Mouse (Mus musculus) layer of hippocampus, adult 8-10 months (tissue): ENCODE measurements at regions not wholly inside any gene's neighbourhood (a gene's known extent, or its start where the extent isn't known, plus 50 kb on each side); places are given as distances from the start of the nearest gene placed in this dataset.

Experiments
- DNase-seq, 2 experiments: peaks; one replicate each; pipeline ENCODE4 v3.0.0; 2022; ENCODE audit warnings: low spot score in 2 of 2

DNA sequence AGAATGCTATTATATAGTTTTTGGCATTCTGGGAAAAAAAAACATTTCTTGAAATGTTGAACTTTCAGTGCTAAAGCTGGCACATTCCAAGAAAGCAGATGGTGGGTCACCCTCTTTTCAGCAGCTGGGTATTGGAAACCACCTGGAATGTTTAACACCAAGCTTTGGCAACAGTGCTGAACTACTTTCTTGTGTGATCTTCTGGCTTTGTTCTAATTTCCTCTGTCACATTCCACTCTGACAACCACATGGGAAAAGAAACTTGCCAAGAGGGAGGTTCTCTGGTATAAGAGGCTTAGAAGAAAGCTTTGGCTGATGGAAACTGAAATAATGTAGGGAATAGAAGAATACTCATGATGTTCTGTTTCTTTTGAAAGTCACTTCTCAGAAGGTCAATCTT is 920.4 kb upstream of the Tenm4 start:
- DNase-seq, result no peak

GRCm38 (mm10) chr7:95253862-95254545 is 917.0 kb upstream of the Tenm4 start:
- no peak for DNase-seq

DNA sequence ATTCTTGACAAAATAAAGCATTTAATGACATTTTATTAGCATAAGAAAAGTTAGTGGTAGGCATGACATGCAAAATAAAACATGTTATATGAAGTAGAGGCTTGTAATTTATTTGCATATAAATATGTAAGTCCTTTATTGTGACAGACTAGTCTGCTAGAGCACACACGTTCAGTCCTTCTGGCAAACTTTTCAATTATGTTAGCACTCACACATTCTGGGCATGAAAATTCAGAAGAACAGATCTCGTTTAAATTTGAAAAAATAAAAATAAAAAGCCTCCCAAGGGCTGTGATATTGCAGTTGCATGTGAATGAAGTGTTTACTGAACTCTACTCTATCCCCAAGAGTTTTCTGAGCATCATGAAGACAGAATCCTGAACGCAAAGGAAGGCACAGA is 916.1 kb upstream of the Tenm4 start:
- no peak for DNase-seq

DNA sequence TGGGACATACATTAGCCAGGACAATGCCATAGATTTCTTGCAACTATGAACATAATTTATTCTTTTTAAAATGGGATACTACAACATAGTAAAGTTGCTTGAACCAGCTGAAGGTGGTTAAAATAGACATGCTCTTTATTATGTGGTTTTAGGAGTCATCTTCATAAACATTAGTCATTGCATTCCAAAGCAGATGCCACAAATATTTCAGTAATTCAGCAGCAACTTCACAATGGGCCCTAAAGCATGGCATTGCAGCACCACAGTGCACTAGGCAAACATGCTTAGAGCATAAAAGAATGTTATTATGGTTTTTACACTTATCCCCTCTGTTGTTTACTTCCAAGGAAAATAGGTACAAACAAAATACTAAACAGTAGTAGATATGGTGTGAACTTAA is 915.3 kb upstream of the Tenm4 start:
- DNase-seq, result no peak

DNA sequence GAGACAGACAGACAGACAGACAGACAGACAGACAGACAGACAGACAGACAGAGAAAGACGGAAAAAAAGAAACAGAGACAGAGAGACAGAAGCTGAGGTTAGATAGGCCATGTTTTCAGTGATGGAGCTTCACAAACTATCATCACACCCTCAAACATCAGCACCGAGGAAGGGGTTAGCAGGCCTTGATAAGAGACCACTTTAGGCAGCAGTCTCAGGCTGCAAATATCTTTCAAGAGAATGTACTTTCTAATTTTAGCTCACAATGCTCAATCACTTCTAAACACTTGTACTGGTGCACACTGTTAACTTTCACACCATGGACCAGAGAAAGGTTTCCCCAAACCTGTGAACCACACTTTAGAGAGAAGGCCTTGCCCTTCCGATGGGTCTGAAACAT is 908.1 kb upstream of the Tenm4 start:
- DNase-seq, result no peak

DNA sequence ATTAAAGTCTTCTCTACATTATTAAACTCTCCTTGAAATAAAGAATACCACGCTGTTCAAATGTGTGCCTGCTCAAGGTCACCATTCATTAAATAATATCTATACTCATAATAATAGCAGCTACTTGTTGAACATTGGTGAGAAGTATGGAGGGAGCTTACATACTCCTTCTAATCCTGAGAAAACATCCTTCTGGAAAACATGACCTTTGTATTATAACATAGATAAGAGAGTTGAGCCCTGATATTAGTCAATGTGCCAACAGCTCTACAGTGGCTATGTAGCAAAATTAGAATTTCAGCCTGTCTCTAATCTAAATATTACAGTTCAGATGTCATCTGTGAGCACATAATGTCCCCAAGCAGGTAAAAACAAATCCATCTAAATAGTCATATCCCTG is 893.8 kb upstream of the Tenm4 start:
- DNase-seq, result no peak

DNA sequence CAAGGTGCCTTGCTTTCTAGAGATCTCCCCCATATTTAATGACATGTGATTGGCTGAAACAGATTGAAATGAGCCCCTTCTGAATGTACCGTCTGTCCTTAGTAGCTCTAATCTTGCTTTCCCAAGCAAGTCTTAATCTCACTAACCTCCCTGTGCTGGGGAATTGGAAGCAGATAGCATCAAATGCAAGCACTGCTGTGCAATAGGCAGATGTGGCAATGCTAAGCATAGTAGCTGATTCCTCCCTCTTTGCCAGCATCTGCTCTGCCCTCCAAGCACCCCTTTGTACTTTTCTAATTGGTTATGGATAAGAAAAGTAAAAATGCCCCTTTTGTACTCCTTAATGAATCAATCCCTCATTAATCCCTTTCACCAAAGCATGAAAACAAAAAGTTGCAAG is 857.4 kb upstream of the Tenm4 start:
- DNase-seq, result no peak

- peak; percentile 4 to 7 for DNase-seq
Measured at GRCm38 (mm10) chr7:95323084-95323483, 848.0 kb upstream of the Tenm4 start.

GRCm38 (mm10) chr7:95324939-95325338 is 846.1 kb upstream of the Tenm4 start:
- no peak for DNase-seq

DNA sequence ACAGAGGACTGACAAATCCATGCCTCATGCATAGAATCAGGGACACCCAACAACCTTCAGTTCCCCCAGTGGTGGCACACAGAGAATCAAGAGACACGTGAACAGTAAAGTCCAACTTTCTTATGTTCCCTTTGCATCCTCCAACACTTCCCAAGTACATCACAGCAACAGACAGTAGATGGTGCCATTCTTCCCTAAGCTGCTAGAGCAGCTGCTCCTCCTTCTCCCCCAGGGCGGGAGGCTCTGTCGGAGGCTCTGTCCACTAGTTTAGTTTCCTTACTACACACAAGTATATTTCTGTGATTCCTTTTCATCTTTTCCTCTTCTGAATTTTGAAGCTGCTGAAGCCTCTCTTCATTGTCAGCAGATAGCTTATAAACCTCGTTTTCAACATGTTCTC is 839.0 kb upstream of the Tenm4 start:
- no peak for DNase-seq

DNA sequence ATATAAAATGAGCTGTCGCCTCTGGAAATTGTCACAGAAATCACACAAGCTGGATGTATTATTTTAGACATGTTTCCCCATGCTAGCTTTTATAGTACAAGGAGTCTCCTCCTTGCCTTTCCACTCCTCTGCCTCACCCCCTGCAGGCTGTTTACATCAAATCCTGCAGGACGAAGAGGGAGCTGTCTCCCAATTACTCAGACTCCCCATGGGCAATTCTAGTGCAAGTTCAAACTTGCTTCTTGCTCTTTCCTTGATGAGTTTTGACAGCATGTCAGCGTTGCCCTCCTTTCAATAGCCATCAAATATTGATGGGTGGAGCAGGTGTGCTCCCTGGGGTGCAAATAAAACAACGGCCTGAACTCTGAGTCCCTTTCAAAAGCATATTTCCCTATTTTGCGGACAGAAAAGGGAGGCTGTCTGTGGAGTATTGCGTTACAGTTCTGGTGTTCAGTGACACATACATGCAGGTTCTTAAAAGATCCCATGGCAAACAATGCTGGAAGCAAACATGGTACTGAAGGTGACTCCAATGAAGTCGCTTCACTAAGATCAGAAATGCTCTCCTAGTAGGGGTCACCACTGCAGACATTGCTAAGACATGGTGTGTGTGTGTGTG is 820.8 kb upstream of the Tenm4 start:
- no peak for DNase-seq

GRCm38 (mm10) chr7:95350804-95351199 is 820.2 kb upstream of the Tenm4 start:
- DNase-seq, result no peak

DNA sequence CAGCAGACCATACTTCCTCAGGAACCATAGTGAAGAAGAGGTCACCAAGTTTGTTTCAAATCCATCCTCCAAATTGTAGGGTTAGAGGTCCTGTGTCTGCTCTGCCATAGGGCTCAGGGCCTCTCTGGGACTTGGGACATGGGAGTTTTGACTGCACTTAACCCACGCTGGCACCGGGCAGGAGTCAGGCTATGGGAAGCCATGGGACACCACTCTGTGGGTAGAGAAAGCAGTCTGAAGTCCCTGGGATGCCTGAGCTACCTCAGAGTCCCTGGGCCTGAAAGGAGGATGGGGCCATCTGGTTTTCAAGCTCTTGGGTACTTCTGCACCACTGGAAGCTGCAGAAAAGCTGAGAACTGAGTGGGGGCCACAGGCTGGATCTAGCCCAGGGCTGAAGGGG is 819.7 kb upstream of the Tenm4 start:
- DNase-seq, result no peak

GRCm38 (mm10) chr7:95352133-95352532 is 818.9 kb upstream of the Tenm4 start:
- no peak for DNase-seq

DNA sequence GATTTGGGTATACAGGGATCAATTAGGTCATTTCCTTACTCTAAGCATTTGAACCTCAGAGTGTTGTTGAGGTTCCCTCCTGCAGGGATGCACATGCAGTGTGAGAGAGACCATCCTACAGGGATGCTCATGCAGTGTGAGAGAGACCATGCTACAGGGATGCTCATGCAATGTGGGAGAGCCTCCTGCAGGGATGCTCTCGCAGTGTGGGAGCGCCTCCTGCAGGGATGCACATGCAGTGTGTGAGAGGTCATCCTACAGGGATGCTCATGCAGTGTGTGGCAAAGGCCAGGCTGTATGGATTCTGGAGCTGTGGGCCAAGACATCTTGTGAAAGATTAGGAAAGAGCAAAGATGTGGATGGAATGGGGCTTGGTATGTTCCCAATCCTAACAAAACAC is 816.1 kb upstream of the Tenm4 start:
- no peak for DNase-seq

GRCm38 (mm10) chr7:95358732-95359131 is 812.3 kb upstream of the Tenm4 start:
- no peak for DNase-seq

DNA sequence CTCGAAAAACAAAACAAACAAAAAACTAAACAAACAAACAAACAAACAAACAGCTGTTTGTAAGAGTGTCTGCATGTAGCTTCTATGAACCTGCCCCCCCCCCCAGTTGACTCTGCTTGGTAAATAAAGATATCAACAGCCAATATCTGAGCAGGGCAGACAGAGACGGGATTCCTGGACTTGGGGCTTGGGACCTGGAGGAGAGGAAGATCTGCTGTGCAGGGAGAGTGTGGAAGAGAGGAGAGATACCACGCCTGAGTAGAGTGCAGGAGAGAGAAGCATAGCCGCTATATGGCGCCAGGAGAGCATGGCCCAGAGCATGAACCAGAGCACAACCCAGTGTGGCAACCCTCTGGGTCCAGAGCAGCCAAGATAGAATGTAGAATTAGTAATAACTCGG is 811.9 kb upstream of the Tenm4 start:
- DNase-seq, result no peak
